Mouse (Mus musculus) inflammation-experienced regulatory T-cells (primary cell): ENCODE data around the gene Syngr4. TPM values are rescaled to one million over a fixed set of nuclear protein-coding genes. Genes with fewer than 3 reads are reported as not detected.

ENCODE experiments used
- polyA plus RNA-seq, 2 experiments: library from polyadenylated mRNA; unstranded; fragments of 100-300 nt; shearing (Covaris generic); gene quantifications; one replicate each; pipeline ENCODE4 v1.2.1; 2017

The Syngr4 gene
- under 1 TPM in 1 of 2 experiments, not detected in 1; 0.36 TPM for polyA plus RNA-seq

DNA sequence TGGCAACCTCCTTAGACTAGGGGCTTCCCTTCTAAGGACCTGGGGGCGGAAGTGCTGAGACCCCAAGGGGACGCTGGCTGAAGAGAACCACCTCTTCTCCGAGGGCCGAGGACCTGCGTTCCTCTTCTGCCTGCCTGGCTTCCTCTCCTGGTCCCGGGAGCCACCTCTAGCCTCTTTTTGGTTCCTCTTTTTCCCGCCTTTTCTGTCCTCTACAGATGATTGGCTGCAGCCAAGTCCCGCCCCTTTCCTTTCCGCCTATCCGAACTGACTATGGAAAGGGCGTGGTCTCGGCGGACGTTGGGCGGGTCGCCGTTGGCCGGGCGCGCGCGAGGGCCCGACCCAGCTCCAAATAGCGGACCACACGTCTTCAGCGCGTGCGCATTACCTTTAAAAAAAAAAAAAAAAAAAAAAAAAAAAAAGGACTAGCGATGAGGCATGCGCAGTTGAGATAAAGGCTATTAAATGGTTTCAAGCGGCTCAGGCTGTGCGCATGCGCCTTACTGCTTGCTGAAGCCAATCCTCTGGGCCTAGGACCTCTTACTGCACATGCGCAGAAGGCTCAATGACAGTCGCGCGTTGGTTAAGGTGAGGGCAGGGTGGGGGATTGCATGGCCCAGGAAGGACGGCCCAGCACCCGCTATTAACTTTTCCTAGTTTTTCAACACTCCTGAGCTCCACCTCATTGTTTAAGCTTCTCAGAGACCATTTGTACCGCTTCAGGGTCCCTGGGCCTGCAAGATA lies at the start of gene Syngr4, which contains the start of gene Tmem143:
Gene Syngr4 (minus strand): TSS at position 198 of the 741 bp plus-strand sequence.
Gene Tmem143 (plus strand): TSS at position 425 of the 741 bp plus-strand sequence.

DNA sequence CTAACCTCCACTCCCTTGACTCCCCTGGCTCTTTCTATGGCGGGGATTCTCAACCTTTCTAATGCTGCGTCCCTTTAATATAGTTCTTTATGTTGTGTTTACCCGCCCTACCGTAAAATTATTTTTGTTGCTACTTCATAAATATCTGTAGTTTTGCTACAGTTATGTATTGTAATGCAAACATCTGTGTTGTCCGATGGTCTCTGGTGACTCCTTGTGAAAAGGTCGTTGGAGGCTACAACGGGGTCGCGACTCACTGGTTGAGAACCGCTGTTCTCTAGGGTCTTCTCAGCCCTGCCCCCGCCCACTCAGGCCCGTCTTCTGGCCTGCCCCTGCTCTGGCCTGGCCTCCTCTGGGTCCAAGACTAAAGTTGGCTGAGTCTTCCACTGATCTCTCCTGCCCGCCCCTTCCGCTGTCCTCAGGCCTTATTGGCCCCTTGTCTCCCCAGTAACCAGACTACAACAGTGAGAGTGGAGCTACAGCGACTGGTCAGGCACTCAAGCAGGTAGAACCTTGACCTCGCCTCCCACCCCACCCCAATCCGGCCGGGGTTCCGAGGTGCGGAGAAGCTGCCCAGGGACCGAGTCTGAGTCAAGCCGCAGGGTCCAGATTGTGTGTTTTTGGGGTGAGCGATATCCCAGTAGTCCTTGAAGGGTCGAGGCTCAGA lies 27.4 kb upstream of the Syngr4 start, which contains the start of gene Ccdc114:
Gene Ccdc114 (plus strand): TSS at position 311 of the 667 bp plus-strand sequence.

DNA sequence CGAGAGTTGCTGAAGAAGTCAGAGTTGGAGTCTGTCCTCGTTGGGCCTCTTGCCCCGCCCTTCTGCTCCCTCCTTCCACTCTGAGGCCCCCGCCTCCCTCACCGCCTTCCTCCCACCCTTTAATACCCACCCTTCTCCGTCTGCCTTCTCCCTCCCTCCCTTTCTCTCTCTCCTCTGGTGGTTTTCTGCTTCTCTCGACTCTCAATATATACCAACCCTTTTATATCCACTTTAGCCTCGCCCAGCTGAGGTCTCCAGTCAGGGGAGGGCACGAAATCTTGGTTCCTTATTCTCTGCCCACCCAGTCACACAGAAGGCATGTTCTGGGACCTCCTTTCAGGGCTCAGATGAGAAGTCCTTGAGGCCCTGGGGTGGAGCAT lies 24.7 kb upstream of the Syngr4 start, which contains the start of gene Emp3:
Gene Emp3 (minus strand): TSS at position 163 of the 380 bp plus-strand sequence.

DNA sequence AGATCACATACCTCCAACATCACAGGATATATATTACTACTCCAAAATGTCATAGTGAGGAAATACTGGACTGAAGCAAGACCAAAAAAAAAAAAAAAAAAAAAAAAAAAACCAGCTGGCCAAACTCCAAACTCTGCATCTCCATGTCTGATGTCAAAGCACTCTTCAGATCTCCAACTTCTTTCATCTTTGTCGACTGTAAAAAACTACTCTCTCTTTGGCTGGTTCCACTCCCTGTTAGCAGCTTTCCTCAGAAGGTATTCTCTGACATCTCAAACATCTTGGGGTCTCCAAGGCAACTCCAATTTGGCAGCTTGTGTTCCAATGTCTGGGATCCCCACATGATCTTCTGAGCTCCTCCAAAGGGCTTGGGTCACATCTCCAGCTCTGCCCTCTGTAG lies 18.2 kb downstream of the Syngr4 start, which contains the start of gene Grin2d:
Gene Grin2d (minus strand): TSS at position 101 of the 400 bp plus-strand sequence.

DNA sequence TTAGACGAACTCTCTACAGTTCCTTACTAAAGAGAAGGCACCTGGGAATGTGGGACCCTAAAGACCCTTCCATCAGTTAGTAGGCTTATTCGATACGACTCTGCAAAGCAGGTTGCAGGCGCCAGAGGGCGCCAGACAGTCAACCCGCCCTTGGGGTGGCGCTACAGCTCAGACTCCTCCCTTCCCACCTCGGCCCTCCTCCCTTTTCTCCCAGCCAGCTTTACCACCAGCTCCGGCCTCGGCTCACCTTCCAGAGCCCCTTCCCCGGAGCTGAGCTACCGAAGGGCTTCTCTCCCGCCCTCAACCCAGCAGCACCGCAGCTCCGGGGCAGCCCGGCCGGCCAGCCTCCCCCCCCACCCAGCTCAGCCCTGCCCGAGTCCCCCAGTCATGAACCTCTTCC lies 23.9 kb downstream of the Syngr4 start, which contains the start of gene Kdelr1:
Gene Kdelr1 (plus strand): TSS at position 149 of the 400 bp plus-strand sequence.

Other genes with a start within 250 kb of the Syngr4 start
- 1 to 10 TPM in 1 of 2 experiments, under 1 TPM in 1; 0.65 to 2.5 TPM for gene Fut2, start 230.3 kb downstream of the Syngr4 start, polyA plus RNA-seq
- under 1 TPM in 1 of 2 experiments, not detected in 1; 0.49 TPM for gene Ntn5, start 212.7 kb downstream of the Syngr4 start, polyA plus RNA-seq
- not detected for gene Sec1, start 202.3 kb downstream of the Syngr4 start, polyA plus RNA-seq
- gene Car11, start 196.9 kb downstream of the Syngr4 start, polyA plus RNA-seq, result 1 to 10 TPM; 6.1 to 9.2 TPM
- gene Dbp, start 191.6 kb downstream of the Syngr4 start, polyA plus RNA-seq, result 10 to 100 TPM; 26.0 to 37.0 TPM
- gene Rpl18, start 181.3 kb downstream of the Syngr4 start, polyA plus RNA-seq, result 1,000 to 10,000 TPM; 1,327 to 1,518 TPM
- gene Sphk2, start 178.7 kb downstream of the Syngr4 start, polyA plus RNA-seq, result 10 to 100 TPM; 26.1 to 35.8 TPM
- gene Fam83e, start 175.5 kb downstream of the Syngr4 start, polyA plus RNA-seq, result 1 to 10 TPM in 1 of 2 experiments, under 1 TPM in 1; 0.25 to 1.9 TPM
- not detected for gene Spaca4, start 170.9 kb downstream of the Syngr4 start, polyA plus RNA-seq
- gene Lmtk3, start 113.0 kb downstream of the Syngr4 start, polyA plus RNA-seq, result under 1 TPM; 0.12 to 0.38 TPM
- gene Sult2b1, start 112.0 kb downstream of the Syngr4 start, polyA plus RNA-seq, result 1 to 10 TPM; 4.4 to 6.7 TPM
- 10 to 100 TPM; 82.2 to 88.4 TPM for gene Cyth2, start 82.1 kb downstream of the Syngr4 start, polyA plus RNA-seq
- 1 to 10 TPM in 1 of 2 experiments, under 1 TPM in 1; 0.55 to 1.0 TPM for gene Kcnj14, start 71.9 kb downstream of the Syngr4 start, polyA plus RNA-seq
- gene Grwd1, start 65.8 kb downstream of the Syngr4 start, polyA plus RNA-seq, result 10 to 100 TPM; 35.7 to 36.3 TPM
- 100 to 1,000 TPM in 1 of 2 experiments, 10 to 100 TPM in 1; 78.9 to 119 TPM for gene Kdelr1, start 23.9 kb downstream of the Syngr4 start, polyA plus RNA-seq
- gene Grin2d, start 18.3 kb downstream of the Syngr4 start, polyA plus RNA-seq, result 1 to 10 TPM; 1.0 to 1.6 TPM
- 10 to 100 TPM in 1 of 2 experiments, 1 to 10 TPM in 1; 6.0 to 13.0 TPM for gene Tmem143, start 227 bp upstream of the Syngr4 start, polyA plus RNA-seq
- gene Emp3, start 24.7 kb upstream of the Syngr4 start, polyA plus RNA-seq, result 100 to 1,000 TPM; 618 to 655 TPM
- gene Ccdc114, start 27.4 kb upstream of the Syngr4 start, polyA plus RNA-seq, result 10 to 100 TPM in 1 of 2 experiments, 1 to 10 TPM in 1; 2.9 to 11.0 TPM
- gene Abcc6, start 133.6 kb upstream of the Syngr4 start, polyA plus RNA-seq, result under 1 TPM in 1 of 2 experiments, not detected in 1; 0.21 TPM
- 10 to 100 TPM; 35.1 to 42.9 TPM for gene Nomo1, start 137.0 kb upstream of the Syngr4 start, polyA plus RNA-seq
- not detected for gene Kcnj11, start 204.1 kb upstream of the Syngr4 start, polyA plus RNA-seq